Mouse (Mus musculus): ENCODE data around the gene Zfp951. TPM values are rescaled to one million over a fixed set of nuclear protein-coding genes. Genes with fewer than 3 reads are reported as not detected.
"Not testable (repeated sequence)": the region's sequence is repeated elsewhere in the genome, so short reads cannot be mapped to it uniquely, and the experiment has no call there.

The Zfp951 gene
- 1 to 10 TPM; 3.4 to 3.9 TPM for total RNA-seq (2021)
- long read RNA-seq, partial matches to known transcripts = 0 of 3 reads
- long read RNA-seq, other reads (novel, unspliced or antisense) = 2 of 3 reads

- DNase-seq (ENCODE audit: low spot score in 2 of 2) = peak; percentile 55 to 85
These were observed at the start of gene Zfp951 for GRCm38 (mm10) chr5:104859962-104860525. TSS of gene Zfp951 (minus strand) at chr5:104860070.

DNA sequence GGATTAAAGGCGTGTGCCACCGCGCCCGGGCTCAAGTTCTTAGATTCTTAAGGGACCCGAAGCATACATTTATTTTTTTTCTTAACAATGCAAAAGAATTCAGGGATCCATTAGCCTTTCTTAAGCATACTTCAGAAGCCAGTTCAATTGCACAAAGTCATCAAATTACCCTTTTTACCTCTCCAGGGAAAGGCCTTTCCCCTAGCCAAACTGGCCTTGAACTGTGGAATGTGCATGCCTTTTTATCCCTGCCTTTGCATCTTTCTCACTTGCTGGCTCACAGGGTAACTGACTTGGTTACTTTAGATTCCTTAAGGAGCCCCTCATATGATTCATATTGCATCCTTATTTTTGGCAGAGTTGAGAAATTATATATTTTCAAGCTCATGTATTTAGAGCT is 46.7 kb upstream of the Zfp951 start:
- DNase-seq (ENCODE audit: low spot score in 2 of 2) = not testable (repeated sequence)

GRCm38 (mm10) chr5:104859045-104859961 is 567 bp downstream of the Zfp951 start:
- not testable (repeated sequence) for DNase-seq (ENCODE audit: low spot score in 2 of 2)

DNA sequence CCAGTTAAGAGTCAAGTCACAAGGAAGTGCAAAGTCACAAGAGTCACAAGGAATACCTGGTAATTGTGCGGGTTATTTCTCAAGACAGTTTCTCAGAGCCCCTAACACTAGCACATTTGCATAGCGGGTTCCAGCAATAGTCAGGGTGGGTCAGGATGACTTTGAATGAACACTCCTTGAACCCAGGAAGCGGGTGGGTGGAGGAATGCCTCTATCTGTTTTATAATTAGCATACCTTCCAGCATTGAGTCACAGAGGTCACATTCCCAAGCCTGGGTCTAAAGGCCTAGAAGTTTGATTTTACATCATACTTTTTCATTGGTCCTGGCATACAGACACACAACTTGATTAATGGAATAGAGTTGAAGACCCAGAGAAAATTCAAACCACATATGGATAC is 5.3 kb downstream of the Zfp951 start:
- not testable (repeated sequence) for DNase-seq (ENCODE audit: low spot score in 2 of 2)

DNA sequence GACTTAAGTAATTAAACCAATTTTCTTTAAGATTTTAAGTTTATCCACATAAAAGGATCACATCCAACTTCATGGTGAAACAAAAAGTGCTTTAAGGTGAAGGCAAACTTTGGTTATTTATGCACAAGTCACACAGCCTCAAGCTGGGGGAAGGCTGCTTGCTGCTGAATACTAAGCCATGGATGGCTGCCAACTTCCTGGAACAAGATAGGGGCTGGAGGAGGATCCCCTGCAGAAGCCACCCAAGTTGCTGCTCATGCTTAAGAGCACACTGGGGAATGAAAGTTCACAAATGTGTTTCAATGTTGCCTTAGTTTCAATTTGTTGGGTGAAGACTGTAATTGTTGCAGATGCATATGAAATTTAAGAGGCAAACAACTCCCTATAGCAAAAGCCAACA is 26.5 kb downstream of the Zfp951 start:
- no peak for DNase-seq (ENCODE audit: low spot score in 2 of 2)

DNA sequence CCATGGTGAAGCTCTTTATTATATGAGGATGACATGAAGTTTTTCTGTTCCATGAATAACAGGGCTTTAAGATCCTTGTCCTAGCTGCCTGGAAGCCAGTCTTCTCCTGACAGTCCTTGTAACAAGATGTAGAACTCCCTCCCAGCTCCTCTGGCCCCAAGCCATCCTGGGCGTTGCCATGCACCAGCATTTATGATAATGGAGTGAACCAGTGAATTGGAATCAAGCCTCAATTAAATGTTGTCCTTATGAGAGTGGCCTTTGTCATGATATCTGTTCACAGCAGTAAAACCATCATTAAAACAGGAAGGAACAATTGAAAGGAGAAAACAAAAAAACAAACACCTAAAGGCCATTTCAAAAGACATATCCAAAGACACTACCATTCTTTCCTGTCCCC is 30.3 kb downstream of the Zfp951 start:
- no peak for DNase-seq (ENCODE audit: low spot score in 2 of 2)

DNA sequence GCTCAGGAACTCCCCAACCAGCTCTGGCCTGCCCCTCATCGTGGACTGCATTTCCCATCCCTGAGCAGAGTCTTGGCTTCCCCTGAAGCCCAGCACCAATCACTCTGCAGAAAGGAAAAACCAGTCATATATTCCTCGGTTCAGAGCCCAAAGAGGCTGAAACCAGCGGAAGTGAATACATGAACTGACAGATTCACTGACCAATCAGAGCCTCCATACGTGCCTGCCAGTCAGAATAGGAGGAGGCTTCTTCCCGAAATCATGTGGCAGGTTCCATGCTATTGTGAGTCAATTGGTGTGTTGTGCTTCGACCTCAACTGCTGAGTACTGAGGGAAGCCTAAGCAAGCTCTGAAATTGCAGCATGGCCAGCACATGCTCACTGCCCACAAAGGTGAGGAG is 89.7 kb downstream of the Zfp951 start:
- not testable (repeated sequence) for DNase-seq (ENCODE audit: low spot score in 2 of 2)

Other genes starting within 250 kb of the Zfp951 start
- gene Abcg3, start 122.6 kb upstream of the Zfp951 start, total RNA-seq (2021) = not detected